Mouse (Mus musculus) large intestine, adult 2 months (tissue): ENCODE data around the gene Dio3. TPM values are rescaled to one million over a fixed set of nuclear protein-coding genes. Genes with fewer than 3 reads are reported as not detected.

Experiments used
- DNase-seq: peaks from one replicate; pipeline ENCODE4 v3.0.0-alpha.2; 2012; ENCODE audit warnings: low read depth, low spot score
- WGBS: fragments of 180-500 bp; shearing (Covaris S2); methylation state at CpG from one replicate; pipeline ENCODE4 v1.1.7; 2018; 5-methylcytosine and 5-hydroxymethylcytosine counted together
- polyA plus RNA-seq: library from polyadenylated mRNA; depleted of rRNA; stranded (reverse); fragments of >200 nt; gene quantifications from 2 replicates; pipeline ENCODE4 v1.2.3, GENCODE M21; 2012; rRNA removed

Gene Dio3
- polyA plus RNA-seq = 0.05 TPM in 1 of 2 replicates, not detected in the other

DNA sequence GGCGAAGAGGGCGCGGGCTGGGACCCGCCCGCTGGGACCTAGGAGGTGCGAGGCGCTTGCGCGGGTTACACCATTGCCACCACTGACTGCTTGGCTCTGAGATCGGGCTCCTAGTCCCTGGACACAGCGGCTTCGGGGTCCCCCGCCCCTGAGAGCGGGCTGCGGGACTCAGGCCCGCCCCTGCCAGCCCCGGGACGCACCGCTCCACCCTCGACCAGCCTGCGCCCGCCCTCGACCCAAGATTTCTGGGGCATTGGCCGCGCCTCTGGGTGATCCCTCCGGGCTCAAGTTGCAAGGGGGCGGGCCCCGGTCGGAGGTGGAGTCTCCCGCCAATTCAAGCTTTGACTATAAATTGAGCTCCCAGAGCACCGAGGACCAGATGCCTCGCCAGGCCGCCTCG, at the start of gene Dio3:
Gene Dio3 (plus strand): TSS at position 216 of the 400 bp plus-strand sequence.
- no peak for DNase-seq
- 1% methylated on average over 34 of the region's 34 CpGs for WGBS

DNA sequence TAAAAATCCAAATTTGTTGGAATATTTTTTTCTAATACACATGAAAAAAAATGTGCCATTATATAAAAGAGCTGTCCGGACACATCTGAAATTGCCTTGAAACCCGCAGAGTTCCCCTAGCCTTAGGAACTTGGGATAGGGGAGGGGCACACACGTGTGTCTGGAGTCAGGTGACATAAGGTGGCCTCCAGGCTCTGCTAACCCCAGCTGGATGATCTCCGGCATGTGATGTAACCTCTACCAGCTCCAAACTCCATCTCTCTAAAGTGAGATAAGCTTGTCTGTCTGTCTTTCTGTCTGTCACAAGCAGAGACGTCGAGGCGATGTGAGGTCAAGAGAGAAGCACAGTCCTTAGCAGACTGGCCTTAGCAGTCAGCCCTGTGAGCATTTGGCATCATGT, 48.6 kb upstream of the Dio3 start:
- DNase-seq = no peak
- WGBS = 81% methylated on average over 7 of the region's 7 CpGs

- 54% methylated on average over 8 of the region's 8 CpGs for WGBS
- DNase-seq = no peak
Observed at GRCm38 (mm10) chr12:110230767-110231166, 48.1 kb upstream of the Dio3 start.

- peak; percentile 71 for DNase-seq
Observed at GRCm38 (mm10) chr12:110231709-110232600, 46.9 kb upstream of the Dio3 start.

GRCm38 (mm10) chr12:110235908-110236307, 43.0 kb upstream of the Dio3 start:
- DNase-seq = no peak
- 93% methylated on average over 4 of the region's 4 CpGs for WGBS

More at GRCm38 (mm10) chr12:110231709-110232600, 46.9 kb upstream of the Dio3 start:
- 31% methylated on average over 13 of the region's 13 CpGs for WGBS

GRCm38 (mm10) chr12:110237046-110237445, 41.8 kb upstream of the Dio3 start:
- no peak for DNase-seq

DNA sequence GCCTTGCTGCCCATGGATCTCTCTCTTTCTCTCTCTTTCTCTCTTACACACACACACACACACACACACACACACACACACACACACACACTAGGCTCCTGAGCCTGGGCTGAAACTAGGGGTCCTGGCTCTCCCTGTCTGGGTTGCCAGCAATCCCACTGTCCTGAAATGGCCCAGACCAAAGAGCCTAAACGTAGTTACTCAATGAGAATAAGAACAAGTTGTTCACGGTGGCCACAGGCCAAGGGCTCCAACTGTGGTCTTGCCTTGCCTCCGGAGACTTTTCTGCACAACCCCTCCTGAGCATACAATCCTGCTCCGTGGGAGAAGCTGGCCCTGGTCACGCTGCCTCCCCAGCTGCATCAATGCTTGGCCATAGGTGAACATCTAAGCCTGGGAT, 39.5 kb upstream of the Dio3 start:
- no peak for DNase-seq
- WGBS = 82% methylated on average over 5 of the region's 5 CpGs

More at GRCm38 (mm10) chr12:110237046-110237445, 41.8 kb upstream of the Dio3 start:
- 78% methylated on average over 7 of the region's 7 CpGs for WGBS

- no peak for DNase-seq
- 82% methylated on average over 6 of the region's 6 CpGs for WGBS
Observed at GRCm38 (mm10) chr12:110244581-110244980, 34.3 kb upstream of the Dio3 start.

DNA sequence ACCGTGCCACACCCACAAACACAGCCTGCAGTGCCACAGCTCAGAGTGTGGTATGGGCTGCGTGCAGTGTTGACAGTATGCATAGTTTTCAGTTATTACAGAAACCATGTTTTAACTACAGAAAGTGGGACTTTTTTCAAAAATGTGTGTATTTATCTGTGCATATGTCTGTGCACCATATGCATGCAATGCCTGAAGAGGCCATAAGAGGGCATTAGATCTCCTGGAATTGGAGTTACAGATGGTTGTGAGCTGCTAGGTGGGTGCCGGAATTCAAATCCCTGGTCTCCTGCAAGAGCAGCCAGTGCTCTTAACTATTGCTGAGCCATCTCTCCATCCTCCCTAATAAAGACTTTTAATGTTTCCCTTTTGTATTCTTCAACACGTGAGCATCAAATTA, 33.4 kb upstream of the Dio3 start:
- WGBS = 92% methylated on average over 4 of the region's 4 CpGs
- DNase-seq = no peak

- WGBS = 14% methylated on average over 10 of the region's 10 CpGs
- DNase-seq = no peak
Observed at GRCm38 (mm10) chr12:110252163-110252575, 26.7 kb upstream of the Dio3 start.

DNA sequence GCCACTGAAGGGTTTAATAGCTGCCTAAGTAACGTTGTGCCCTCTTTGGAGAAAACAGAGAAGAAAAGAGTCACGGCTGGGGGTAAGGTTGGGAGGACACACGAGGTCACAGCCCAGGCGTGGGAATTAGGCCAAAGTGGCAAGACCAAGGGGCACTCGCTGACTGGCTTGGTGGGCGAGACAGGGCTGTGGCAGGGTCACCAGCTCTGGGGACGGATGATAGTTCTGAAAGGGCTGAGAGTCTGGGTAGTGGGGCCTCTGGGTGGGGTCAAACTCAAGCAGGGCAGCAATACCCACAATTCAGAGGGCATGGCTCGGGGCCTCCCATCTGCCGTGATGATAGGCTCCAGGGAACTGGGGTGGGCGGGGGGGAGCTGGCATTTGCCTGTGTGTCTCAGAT, 23.1 kb upstream of the Dio3 start:
- DNase-seq = no peak
- 77% methylated on average over 10 of the region's 10 CpGs for WGBS

- no peak for DNase-seq
- WGBS = 34% methylated on average over 14 of the region's 14 CpGs
Observed at GRCm38 (mm10) chr12:110256478-110257220, 22.2 kb upstream of the Dio3 start.

DNA sequence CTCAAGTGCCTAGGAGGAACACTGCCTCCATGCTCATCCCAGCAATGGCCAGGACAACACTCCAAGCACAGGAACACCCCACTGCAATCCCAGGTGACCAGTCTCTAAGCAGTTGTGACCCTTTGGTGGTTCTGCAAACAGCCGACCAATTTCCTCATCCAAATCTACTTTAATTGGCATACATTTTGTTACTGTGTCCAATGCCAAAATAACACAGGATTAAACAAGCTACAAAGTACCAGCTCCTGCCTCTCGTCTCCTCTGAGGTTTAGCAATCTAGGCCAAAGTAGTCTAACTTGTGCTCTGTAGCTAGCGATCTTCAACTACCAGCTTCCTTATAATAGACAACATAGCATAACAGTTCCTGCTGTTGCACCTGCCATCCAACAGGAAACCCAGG, 10.6 kb upstream of the Dio3 start:
- no peak for DNase-seq
- WGBS = 59% methylated on average over 3 of the region's 3 CpGs

- DNase-seq = no peak
- WGBS = 58% methylated on average over 4 of the region's 4 CpGs
Observed at GRCm38 (mm10) chr12:110269686-110270085, 9.2 kb upstream of the Dio3 start.

DNA sequence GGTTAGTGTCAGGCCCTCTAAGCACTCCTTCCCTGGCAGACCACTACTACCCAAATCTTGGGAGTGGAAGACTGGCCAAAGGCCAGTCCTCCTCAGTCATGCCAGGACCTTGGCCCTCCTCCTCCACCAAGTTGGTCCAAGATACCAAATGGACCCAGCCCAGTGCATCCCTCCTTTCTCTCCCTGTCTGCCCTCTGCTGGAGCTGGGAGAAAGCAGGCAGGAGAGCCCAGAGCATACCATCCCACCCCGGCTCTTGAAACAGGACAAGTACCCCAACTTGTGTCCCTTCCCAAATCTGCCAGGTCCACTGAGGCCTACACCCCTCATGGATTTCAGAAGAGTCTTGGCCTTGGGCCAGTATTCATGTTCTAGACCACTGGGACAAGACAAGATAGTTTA, 2.8 kb upstream of the Dio3 start:
- WGBS = 81% methylated on average over 1 of the region's 1 CpGs
- no peak for DNase-seq

- DNase-seq = no peak
- WGBS = 26% methylated on average over 33 of the region's 33 CpGs
Observed at GRCm38 (mm10) chr12:110277259-110277964, 1.5 kb upstream of the Dio3 start.

DNA sequence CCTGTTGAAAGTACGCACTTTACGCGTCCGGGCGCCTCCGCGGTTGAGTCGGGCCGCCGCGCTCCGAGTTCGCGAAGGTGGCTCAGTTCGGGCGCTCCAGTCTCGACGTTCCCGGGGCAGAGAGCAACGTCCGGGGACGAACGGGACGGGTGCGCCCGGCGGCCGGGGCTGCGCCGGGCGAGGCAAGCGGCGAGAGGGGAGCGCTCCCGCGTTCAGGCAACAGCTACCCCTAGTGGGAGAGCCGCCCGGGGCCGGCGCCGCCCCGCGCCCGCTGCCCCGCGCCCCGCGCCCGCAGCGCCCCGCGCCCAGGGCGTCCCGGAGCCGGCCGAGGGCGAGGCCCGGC, 932 bp upstream of the Dio3 start:
- DNase-seq = no peak
- WGBS = 2% methylated on average over 58 of the region's 58 CpGs

- no peak for DNase-seq
- WGBS = 2% methylated on average over 22 of the region's 22 CpGs
Observed at GRCm38 (mm10) chr12:110280373-110280772, 1.5 kb downstream of the Dio3 start.

DNA sequence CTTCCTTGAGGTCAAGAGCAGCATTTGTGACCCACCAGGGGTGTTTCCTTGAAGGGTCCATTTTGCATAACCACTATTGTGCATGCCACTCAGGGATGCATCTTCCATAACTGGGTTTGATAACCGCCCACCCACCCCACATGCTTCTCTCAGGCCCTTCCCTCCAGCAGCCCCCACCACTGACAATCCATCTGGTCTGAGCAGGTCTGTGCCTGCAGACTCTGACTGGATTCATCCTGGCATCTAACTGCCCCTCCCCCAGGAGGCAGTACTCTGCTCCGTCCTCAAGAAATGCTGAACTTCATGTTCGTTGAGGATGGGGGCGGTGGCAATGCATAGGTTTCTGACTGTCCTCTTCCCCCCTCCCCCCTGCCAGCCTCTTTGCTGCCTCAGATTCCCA, 4.9 kb downstream of the Dio3 start:
- WGBS = 36% methylated on average over 4 of the region's 4 CpGs
- DNase-seq = no peak

DNA sequence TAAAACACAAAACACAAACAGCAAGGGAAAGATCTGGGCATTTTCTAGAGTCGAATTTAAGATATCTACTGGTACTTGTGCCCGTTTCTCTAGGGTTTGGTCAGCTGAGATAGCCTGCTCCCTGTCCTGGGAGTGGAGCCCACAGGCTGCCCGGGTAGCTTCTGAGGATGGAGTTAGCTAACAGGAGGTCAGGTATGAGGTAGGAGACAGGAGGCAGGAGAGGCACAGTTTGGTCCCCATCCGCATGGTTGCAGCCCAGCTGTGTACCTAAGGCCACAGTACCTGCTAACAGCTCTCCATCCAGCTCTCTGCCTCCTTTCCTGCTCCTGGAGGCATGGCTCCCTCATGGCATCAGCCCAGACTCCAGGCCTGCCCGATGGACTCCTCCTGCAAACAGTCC, 13.9 kb downstream of the Dio3 start:
- 74% methylated on average over 5 of the region's 5 CpGs for WGBS
- no peak for DNase-seq
